Mouse (Mus musculus): ENCODE data around the gene Atg9b.

Atg9b gene

GRCm38 (mm10) chr5:24348128-24348527 is 43.8 kb downstream of the Atg9b start:
- peak; percentile 74 to 81 for DNase-seq

DNA sequence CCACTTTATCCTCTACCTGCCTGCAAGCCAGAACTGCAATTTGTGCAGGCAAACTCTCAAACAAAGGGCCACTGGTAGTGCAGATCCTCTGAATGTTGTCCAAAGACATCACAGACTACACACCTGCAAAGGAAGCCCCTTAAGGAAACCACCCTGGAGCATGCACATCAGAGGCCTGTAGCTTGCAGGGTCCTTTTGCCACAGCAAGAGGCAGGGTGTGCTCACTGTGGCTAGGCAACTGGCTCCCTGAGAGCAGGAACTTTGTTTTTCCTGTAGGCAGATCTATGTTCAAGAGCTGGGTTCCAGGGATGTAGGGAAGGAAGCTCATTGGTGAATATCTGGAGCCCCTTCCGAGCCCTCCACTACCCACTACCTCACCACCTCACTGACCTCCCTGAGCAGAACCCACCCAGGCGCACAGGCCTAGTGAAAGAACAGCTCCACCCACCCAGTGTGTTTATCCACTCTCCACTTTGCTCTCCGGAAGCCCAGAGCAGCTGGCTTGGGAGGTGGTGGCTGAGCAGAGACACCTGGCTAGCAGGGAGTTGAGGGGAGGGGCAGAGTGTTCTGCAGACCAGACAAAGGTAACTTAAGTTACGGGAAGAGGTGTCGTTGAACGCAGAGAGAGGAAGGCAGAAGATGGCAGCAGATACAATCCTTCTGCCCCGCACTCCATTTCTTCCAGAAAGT is 44.6 kb downstream of the Atg9b start:
- no peak for DNase-seq

DNA sequence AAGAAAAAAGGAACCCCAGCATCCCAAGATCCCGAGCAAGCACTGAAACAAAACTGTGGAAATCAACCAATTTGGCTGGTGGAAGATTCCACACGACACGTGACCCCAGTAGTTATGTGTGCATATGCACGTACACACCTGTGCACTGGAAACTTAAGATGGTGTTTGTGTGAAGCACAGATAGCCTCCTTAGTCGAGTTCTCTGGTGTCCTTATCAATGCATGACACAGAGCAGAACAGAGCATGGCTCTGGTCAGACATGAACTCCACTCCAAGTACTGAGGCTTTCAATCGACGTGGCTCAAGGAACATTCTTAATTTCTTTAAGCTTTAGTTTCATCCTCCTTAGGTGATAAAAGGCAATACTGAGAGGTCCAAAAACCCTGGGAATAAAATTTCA is 45.6 kb downstream of the Atg9b start:
- DNase-seq: no peak

DNA sequence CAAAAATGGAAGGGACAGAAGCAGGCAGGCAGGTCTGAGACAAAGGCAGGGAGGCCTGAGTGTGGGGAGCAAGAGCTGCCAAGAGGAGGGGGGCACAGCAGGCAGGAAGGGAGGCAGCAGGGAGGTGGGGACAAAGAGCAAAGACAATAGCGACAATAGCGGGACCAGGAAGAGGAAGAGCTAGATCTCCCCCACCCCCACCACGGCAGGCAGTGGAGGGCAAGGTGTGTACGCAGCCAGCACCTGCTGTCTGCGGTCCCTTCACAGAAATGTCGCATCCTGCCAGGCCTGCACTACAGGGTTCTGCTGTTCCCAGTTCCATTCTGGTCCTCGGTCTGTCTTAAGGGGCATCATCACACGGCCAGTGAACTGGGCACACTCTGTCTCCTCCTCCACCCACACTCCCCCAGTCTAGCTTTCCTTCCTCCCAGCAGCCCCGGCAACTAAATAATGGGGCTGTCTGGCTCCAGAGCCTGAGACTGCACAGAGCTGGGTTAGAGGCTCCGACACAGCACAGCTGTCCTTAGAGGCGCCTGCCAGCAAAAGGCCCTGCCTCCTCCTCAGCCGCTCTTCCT is 47.4 kb downstream of the Atg9b start:
- DNase-seq: peak; percentile 38 to 56

DNA sequence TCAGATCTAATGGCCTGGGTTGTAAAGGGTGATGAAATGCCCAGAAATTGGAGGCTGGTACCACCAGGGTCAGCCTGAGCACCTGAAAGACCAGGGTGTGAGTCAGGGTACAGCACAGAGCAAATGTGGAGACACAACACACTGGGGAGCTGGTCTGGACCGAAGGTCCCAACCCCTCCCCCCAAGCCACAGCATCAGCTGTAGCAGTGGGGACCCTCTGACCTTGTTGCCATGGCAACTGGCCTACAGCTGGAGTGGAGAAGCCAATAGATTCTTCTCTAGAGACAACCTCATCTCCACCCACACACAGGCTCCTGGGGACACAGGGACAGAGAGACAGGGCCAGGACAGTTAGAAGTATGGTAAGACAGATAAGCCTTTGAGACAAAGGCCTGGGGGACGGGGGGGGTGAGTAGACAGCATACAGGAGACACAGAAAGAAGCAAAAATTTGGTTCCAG is 47.9 kb downstream of the Atg9b start:
- DNase-seq: no peak

- no peak for DNase-seq
Observed at GRCm38 (mm10) chr5:24343379-24343778, 48.6 kb downstream of the Atg9b start.

- DNase-seq: no peak
Observed at GRCm38 (mm10) chr5:24342966-24343365, 49.0 kb downstream of the Atg9b start.

DNA sequence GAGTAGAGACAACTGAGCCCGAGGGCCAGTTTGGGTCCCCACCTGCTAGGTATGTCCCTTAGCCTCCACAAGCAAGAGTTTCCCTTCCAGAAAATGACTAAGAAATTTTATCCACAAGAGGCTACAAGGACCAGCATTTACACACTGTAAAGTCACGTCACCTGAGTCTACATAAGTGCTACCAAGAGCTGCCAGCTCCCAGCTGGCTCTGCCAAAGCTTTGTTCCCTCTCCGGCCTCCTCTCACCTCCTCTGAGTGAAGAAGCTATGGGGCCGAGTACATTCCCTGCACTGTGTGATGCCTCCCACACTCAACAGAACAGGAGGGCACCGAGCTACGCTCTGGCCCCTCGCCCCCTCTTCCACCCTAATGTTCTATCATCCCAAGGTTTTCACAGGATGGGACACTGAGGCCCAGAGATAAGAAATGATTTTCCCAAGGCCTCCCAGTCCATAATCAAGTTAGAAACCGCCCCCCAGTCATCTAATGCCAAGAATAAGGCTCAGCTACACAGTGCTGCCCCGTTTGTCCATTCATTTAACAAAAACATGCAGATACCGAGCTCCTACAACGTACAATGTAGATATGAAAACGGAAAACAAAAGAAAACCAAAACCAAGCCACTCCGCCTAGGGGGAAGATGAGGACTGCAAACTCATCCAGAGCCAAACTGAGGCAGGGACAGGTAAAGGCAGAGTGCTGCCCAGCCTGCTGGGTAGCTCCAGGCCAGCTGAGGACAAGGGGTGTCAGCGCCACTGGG is 49.6 kb downstream of the Atg9b start:
- DNase-seq: no peak

GRCm38 (mm10) chr5:24337821-24338220 is 54.1 kb downstream of the Atg9b start:
- no peak for DNase-seq

DNA sequence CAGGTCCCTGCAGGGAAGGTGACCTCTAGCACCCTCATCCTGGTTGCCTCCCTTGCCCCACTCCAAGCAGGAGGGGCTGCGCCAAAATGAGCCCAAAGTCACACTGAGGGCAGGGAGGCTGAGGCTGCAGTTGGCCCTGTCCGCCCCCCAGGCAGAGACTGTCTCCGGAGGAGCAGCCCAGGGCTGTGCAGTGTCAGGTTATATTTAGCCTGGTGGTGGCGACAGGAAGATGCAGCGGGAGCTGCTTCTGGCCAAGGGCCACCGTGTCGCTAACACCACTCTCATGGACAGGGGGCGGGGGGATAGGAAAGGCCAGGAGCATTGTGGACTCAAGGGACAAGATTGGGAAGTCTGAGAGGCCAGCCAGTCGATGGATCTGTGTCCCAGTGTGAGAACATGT is 54.6 kb downstream of the Atg9b start:
- peak; percentile 26 to 62 for DNase-seq

GRCm38 (mm10) chr5:24335888-24336511 is 55.9 kb downstream of the Atg9b start:
- peak; percentile 50 to 51 for DNase-seq

GRCm38 (mm10) chr5:24334749-24335148 is 57.2 kb downstream of the Atg9b start:
- peak in 1 of 2 experiments; percentile 40 for DNase-seq

Data from kidney, postnatal 25 days (tissue).